Mouse (Mus musculus) central nervous system, embryonic 11.5 days (tissue): ENCODE measurements around the gene Nsd2. TPM values are rescaled to one million over a fixed set of nuclear protein-coding genes. Genes with fewer than 3 reads are reported as not detected.

Experiments used
- polyA plus RNA-seq: library from polyadenylated mRNA; depleted of rRNA; stranded (reverse); fragments of >200 nt; gene quantifications from 2 replicates; pipeline ENCODE4 v1.2.3, GENCODE M21; 2012; rRNA removed

Gene Nsd2
- 128 and 177 TPM in 2 replicates for polyA plus RNA-seq

DNA sequence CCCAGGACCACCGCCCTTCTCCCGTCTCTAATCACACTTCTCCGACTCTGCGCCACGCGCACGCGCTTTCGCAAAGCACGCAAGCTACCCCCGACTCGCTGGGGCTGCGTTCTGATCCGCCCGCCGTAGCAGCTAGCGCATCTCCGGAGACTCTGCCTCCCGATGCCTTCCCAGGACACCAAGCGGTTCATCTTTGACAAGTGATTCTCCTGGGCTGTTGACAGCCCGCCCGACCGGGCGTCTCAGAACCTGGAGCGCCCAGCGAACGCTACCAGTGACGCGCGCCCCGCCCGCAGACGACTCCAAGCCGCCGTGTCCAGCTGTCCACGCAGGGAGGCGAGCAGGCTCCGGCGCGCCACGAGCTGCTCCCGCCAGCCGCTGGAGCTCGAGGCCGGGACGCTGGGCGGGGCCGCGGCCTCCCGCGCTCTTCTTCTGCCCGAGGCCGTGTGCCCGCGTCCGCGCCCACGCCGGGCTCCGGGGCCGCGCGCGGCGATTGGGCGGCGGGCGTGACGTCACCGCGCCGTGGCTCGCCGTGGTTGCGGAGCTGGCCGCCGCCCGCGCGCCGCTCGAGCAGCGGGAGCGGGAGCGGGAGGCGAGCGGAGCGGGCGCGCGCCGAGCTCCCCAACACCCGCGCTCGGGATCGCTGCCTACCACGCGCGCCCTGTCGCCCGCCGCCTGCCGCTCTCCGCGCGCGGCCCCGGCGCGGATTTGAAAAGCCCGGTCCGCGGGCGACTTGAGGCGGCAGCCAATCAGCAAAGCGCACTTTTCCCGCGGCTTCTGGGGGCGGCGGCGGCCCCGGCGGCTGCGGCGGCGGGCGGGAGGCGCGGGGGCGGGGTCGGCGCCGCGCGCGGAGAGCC lies at the start of gene Nsd2:
TSS of gene Nsd2 (plus strand) at position 850 of the 857 bp plus-strand sequence.

GRCm38 (mm10) chr5:33782345-33782998 lies 38.1 kb upstream of the Nsd2 start, which contains the start of gene Letm1:
TSS of gene Letm1 (minus strand) at chr5:33782817.

GRCm38 (mm10) chr5:33936120-33936707 lies 115.7 kb downstream of the Nsd2 start, which contains the start of gene Nelfa:
TSS of gene Nelfa (minus strand) at chr5:33936413.

Other genes with a start within 250 kb of the Nsd2 start
- 26.4 and 27.2 TPM in 2 replicates for gene Fam53a, start 191.1 kb upstream of the Nsd2 start, polyA plus RNA-seq
- 0.42 and 0.73 TPM in 2 replicates for gene Gm9903, start 190.8 kb upstream of the Nsd2 start, polyA plus RNA-seq
- gene Slbp, start 168.2 kb upstream of the Nsd2 start, polyA plus RNA-seq: 155 and 243 TPM in 2 replicates
- gene Tacc3, start 162.6 kb upstream of the Nsd2 start, polyA plus RNA-seq: 139 and 232 TPM in 2 replicates
- 22.7 and 33.1 TPM in 2 replicates for gene Tmem129, start 162.3 kb upstream of the Nsd2 start, polyA plus RNA-seq
- 117 and 191 TPM in 2 replicates for gene Fgfr3, start 99.1 kb upstream of the Nsd2 start, polyA plus RNA-seq
- gene Letm1, start 37.9 kb upstream of the Nsd2 start, polyA plus RNA-seq: 30.2 and 39.8 TPM in 2 replicates
- 43.3 and 58.4 TPM in 2 replicates for gene Nelfa, start 115.7 kb downstream of the Nsd2 start, polyA plus RNA-seq
- 171 and 301 TPM in 2 replicates for gene Gm1673, start 162.7 kb downstream of the Nsd2 start, polyA plus RNA-seq
- 5.8 and 6.5 TPM in 2 replicates for gene Nat8l, start 175.3 kb downstream of the Nsd2 start, polyA plus RNA-seq